Mouse (Mus musculus): ENCODE measurements around the gene Polr3gl.

Gene Polr3gl

DNA sequence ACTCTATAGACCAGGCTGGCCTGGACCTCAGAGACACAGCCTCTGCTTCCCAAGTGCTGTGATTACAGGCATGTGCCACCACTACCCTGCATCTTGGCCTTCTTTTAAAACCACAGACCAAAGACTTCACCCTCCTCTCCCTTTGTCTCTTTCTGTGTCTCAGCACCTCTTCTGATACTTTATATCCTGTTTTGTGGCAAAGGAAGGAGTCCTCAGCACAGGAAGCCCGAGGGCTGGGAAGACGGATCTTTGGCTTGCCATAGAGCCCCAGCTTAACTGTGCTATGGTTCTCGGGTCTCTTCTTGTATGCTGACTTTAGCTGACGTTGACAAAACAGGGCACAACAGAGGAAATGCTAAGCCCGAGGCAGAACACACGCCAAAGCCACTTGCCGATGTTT is 23.3 kb downstream of the Polr3gl start:
- CTCF ChIA-PET, result interaction anchor here in 3 of 4 experiments (0.7 to 2.1 kb wide), 9 partner anchors 10 to 148 kb away, joined by 3 to 13 read pairs (median 4); partner anchors contain the start of gene Polr3gl (in 1 of the 3)
- POLR2A ChIA-PET, result interaction anchor here (0.6 to 26.7 kb wide), 31 partner anchors 1 to 242 kb away, joined by 3 to 969 read pairs (median 5); partner anchors contain the start of genes Txnip (in 4 of the 4), Rbm8a (in 3 of the 4), Polr3gl (in 2 of the 4) and Gm16253 (in 1 of the 4)

DNA sequence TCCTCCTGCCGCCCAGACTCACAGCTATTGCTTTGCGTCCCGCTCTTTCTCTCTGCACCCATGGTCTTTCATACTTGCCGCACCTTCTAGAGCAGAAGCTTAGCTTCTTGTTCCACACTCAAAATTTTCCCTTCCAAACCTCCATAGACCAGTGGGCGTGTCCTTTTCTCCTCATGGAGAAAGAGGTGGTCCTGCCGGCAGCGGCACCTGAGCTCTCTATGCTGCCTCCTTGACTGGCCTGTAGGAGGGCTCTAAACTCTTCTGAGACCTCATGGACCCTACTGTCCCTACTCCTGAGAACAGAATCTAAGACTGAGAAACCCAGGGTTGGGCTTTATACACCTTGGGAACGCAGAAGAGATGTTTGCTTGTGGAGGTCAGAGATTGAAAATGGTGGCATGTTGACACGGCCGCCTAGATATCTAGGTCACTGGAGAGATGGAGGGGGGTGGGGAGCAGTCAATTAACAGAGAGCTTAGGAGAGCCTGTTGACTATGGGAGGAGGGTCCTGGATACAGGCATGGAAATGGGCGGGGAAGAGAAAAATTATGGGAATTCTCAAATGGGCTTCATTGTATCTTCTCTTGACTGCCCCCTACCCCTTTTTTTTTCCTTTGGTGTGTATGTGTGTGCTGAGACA is 23.9 kb downstream of the Polr3gl start:
- CTCF ChIA-PET, result interaction anchor here (0.6 to 2.1 kb wide), 13 partner anchors 10 to 292 kb away, joined by 3 to 13 read pairs (median 3); partner anchors contain the start of genes Polr3gl (in 2 of the 4), Ankrd34a (in 1 of the 4) and Txnip (in 1 of the 4)
- POLR2A ChIA-PET, result interaction anchor here (0.6 to 26.7 kb wide), 29 partner anchors 1 to 242 kb away, joined by 3 to 969 read pairs (median 5); partner anchors contain the start of genes Txnip (in 4 of the 4), Polr3gl (in 3 of the 4), Rbm8a (in 3 of the 4) and Gm16253 (in 1 of the 4)

GRCm38 (mm10) chr3:96569506-96569905 is 24.5 kb downstream of the Polr3gl start:
- ChIA-PET CTCF (interaction anchor here in 2 of 4 experiments (0.6 to 2.1 kb wide), 8 partner anchors 11 to 291 kb away, joined by 3 to 13 read pairs (median 3); partner anchors contain the start of genes Polr3gl (in 2 of the 2) and Ankrd34a (in 1 of the 2)), POLR2A (interaction anchor here (0.9 to 26.7 kb wide), 24 partner anchors 2 to 156 kb away, joined by 3 to 969 read pairs (median 6); partner anchors contain the start of genes Txnip (in 4 of the 4), Polr3gl (in 3 of the 4), Gm16253 (in 1 of the 4) and Gm42957 (in 1 of the 4))

DNA sequence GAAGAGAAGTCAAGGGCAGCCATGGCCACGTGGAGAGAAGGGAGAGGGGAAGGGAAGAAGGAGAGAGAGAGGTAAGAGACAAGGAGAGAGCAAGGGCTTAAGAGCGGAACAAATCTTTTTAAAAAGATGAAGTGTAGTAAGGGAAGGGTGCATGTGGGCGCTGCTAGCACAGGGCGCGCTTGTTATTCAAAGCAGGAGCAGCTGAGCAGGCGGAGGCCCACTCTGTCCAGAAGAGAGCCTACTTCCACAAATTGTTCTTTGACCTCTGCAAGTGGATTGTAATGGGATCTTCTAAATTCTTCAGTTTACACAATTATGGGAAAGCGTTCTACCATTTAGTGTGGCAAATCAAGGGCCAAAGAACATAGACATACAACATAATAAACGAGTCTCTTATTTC is 25.4 kb downstream of the Polr3gl start:
- ChIA-PET POLR2A (interaction anchor here in 3 of 4 experiments (1.2 to 26.7 kb wide), 7 partner anchors 3 to 155 kb away, joined by 3 to 969 read pairs (median 5); partner anchors contain the start of genes Gm16253 (in 3 of the 3) and Txnip (in 2 of the 3)), CTCF (interaction anchor here in 1 of 4 experiments (1.1 kb wide), 1 partner anchor 13 kb away, joined by 4 read pairs; no protein-coding TSS in a partner anchor)

DNA sequence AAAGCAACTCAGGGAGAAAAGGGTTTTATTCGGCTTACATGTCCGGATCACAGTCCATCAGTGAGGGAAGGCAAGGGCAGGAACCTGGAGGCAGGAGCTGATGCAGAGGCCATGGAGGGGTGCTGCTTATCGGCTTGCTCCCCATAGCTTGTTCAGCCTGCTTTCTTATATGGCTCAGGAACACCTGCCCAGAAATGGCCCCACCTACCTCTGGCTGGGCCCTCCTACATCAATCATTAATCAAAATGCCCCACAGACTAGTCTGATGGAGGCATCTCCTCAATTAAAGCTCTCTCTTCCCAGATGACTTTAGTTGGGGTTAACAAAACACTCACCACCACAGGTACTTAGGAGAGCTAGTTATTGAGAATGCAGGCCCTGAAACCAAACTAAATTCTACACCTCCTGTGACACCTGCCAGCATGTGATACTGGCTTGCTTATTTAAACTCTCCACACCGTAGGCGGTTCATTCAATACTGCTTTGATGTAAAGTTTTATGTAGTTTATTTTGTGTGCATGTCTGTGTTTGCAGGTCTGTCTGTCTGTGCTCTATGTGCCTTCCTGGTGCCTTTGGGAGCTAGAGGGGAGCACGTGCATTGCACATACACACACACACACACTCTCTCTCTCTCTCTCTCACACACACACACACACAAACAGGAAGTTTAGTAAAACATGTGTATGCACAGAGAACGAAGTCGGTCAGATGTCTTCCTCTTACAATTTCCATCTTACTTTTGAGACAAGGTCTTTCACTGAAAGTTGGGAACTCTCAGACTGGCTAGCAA is 27.1 kb downstream of the Polr3gl start:
- ChIA-PET POLR2A (interaction anchor here in 3 of 4 experiments (0.6 to 26.7 kb wide), 14 partner anchors 5 to 130 kb away, joined by 3 to 969 read pairs (median 6); partner anchors contain the start of genes Gm16253 (in 3 of the 3), Txnip (in 3 of the 3), Rbm8a (in 2 of the 3) and Pias3 (in 1 of the 3)), CTCF (interaction anchor here in 3 of 4 experiments (0.6 to 1.3 kb wide), 3 partner anchors 14 to 27 kb away, joined by 4 to 9 read pairs (median 4); partner anchors contain the start of gene Polr3gl (in 1 of the 3))

- ChIA-PET CTCF (interaction anchor here (0.6 to 2.5 kb wide), 10 partner anchors 12 to 1045 kb away, joined by 3 to 15 read pairs (median 5); partner anchors contain the start of genes Gm16253 (in 2 of the 4) and Itga10 (in 1 of the 4)), POLR2A (interaction anchor here (0.5 to 26.7 kb wide), 32 partner anchors 6 to 1774 kb away, joined by 3 to 969 read pairs (median 3); partner anchors contain the start of genes Gm16253 (in 3 of the 4), Rbm8a (in 3 of the 4), Bola1 (in 1 of the 4) and Hist2h2ab (in 1 of the 4))
Observed at GRCm38 (mm10) chr3:96565105-96565504, 28.9 kb downstream of the Polr3gl start.

- CTCF ChIA-PET, result interaction anchor here (0.6 to 2.5 kb wide), 12 partner anchors 12 to 1046 kb away, joined by 3 to 15 read pairs (median 4); partner anchors contain the start of genes Gm16253 (in 2 of the 4) and Itga10 (in 1 of the 4)
Observed at GRCm38 (mm10) chr3:96564633-96565032, 29.3 kb downstream of the Polr3gl start.

GRCm38 (mm10) chr3:96563911-96564632 is 29.9 kb downstream of the Polr3gl start:
- ChIA-PET POLR2A (interaction anchor here in 3 of 4 experiments (0.7 to 26.7 kb wide), 19 partner anchors 5 to 345 kb away, joined by 3 to 969 read pairs (median 6); partner anchors contain the start of genes Gm16253 (in 3 of the 3), Rbm8a (in 3 of the 3), Bola1 (in 1 of the 3) and Hist2h2ab (in 1 of the 3)), CTCF (interaction anchor here (0.7 to 3.0 kb wide), 7 partner anchors 13 to 81 kb away, joined by 3 to 15 read pairs (median 5); partner anchors contain the start of genes Gm16253 (in 2 of the 4) and Itga10 (in 1 of the 4))

More at GRCm38 (mm10) chr3:96564633-96565032, 29.3 kb downstream of the Polr3gl start:
- POLR2A ChIA-PET, result interaction anchor here in 3 of 4 experiments (0.5 to 26.7 kb wide), 28 partner anchors 6 to 1536 kb away, joined by 3 to 969 read pairs (median 3); partner anchors contain the start of genes Gm16253 (in 3 of the 3), Rbm8a (in 3 of the 3), Bola1 (in 1 of the 3) and Hist2h2ab (in 1 of the 3)

DNA sequence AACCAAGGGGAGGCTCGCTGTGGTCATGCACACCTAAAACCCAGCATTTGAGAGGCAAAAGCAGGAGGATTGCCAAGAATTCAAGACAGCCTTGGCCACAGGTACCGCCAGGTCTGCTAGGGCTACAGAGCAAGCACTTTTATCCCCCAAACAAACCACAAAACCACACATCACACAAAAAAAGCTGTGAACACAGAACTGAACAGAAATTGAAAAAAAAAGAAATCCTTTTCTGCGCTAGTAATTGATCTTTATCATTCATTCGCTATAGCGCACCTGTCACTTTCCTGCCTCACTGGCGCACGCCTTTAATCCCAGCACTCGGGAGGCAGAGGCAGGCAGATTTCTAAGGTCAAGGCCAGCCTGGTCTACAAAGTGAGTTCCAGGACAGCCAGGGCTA is 30.7 kb downstream of the Polr3gl start:
- ChIA-PET POLR2A (interaction anchor here in 3 of 4 experiments (0.7 to 26.7 kb wide), 18 partner anchors 4 to 133 kb away, joined by 3 to 969 read pairs (median 6); partner anchors contain the start of genes Gm16253 (in 3 of the 3), Rbm8a (in 3 of the 3), Gm42957 (in 1 of the 3) and Lix1l (in 1 of the 3)), CTCF (interaction anchor here in 3 of 4 experiments (1.3 to 3.0 kb wide), 6 partner anchors 13 to 31 kb away, joined by 3 to 24 read pairs (median 8); partner anchors contain the start of gene Polr3gl (in 1 of the 3))

GRCm38 (mm10) chr3:96561946-96562681 is 31.9 kb downstream of the Polr3gl start:
- CTCF ChIA-PET, result interaction anchor here in 3 of 4 experiments (1.2 to 3.0 kb wide), 8 partner anchors 11 to 32 kb away, joined by 3 to 24 read pairs (median 5); partner anchors contain the start of genes Polr3gl (in 2 of the 3) and Gm16253 (in 1 of the 3)
- POLR2A ChIA-PET, result interaction anchor here in 3 of 4 experiments (0.5 to 26.7 kb wide), 54 partner anchors 3 to 312 kb away, joined by 3 to 969 read pairs (median 4); partner anchors contain the start of genes Gm16253 (in 3 of the 3), Lix1l (in 3 of the 3), Polr3gl (in 3 of the 3) and Rbm8a (in 3 of the 3)

- ChIA-PET POLR2A (interaction anchor here in 3 of 4 experiments (0.6 to 26.7 kb wide), 43 partner anchors 2 to 702 kb away, joined by 3 to 969 read pairs (median 6); partner anchors contain the start of genes Gm16253 (in 3 of the 3), Rbm8a (in 3 of the 3), Lix1l (in 2 of the 3) and Polr3gl (in 2 of the 3)), CTCF (interaction anchor here in 3 of 4 experiments (1.1 to 3.0 kb wide), 7 partner anchors 10 to 132 kb away, joined by 3 to 24 read pairs (median 6); partner anchors contain the start of genes Gm16253 (in 1 of the 3) and Polr3gl (in 1 of the 3))
Observed at GRCm38 (mm10) chr3:96560881-96561668, 32.9 kb downstream of the Polr3gl start.

GRCm38 (mm10) chr3:96559911-96560850 is 33.8 kb downstream of the Polr3gl start:
- ChIA-PET CTCF (interaction anchor here in 2 of 4 experiments (1.1 to 2.7 kb wide), 4 partner anchors 17 to 133 kb away, joined by 3 to 24 read pairs (median 10); partner anchors contain the start of gene Gm16253 (in 1 of the 2)), POLR2A (interaction anchor here in 3 of 4 experiments (0.6 to 26.7 kb wide), 28 partner anchors 10 to 136 kb away, joined by 3 to 969 read pairs (median 6); partner anchors contain the start of genes Gm16253 (in 3 of the 3), Rbm8a (in 2 of the 3), Pias3 (in 1 of the 3) and Polr3gl (in 1 of the 3))

DNA sequence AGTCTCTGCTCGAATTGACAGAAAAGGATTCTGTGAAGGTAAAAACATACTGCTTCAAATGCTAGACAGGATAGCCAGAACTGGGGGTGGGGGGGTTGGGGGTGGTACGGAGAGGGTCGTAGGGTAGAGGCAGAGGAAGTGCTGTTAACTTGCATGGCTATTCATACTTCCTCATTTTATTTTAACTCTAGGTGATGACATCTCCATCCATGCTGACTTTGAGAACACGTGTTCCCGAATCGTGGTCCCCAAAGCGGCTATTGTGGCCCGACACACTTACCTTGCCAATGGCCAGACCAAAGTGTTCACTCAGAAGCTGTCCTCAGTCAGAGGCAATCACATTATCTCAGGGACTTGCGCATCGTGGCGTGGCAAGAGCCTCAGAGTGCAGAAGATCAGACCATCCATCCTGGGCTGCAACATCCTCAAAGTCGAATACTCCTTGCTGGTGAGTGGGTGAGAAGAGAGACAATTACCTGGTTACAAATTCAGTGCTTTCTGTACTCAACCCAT is 34.5 kb downstream of the Polr3gl start:
- CTCF ChIA-PET, result interaction anchor here in 1 of 4 experiments (1.5 kb wide), 1 partner anchor 21 kb away, joined by 5 read pairs; no protein-coding TSS in a partner anchor
- POLR2A ChIA-PET, result interaction anchor here in 3 of 4 experiments (0.6 to 26.7 kb wide), 18 partner anchors 9 to 116 kb away, joined by 3 to 969 read pairs (median 4); partner anchors contain the start of genes Gm16253 (in 3 of the 3), Polr3gl (in 1 of the 3) and Rbm8a (in 1 of the 3)

Data from embryonic stem cell, embryonic (primary cell).